Mouse (Mus musculus) lung, embryonic 14.5 days (tissue): ENCODE data around the gene Cnrip1. TPM values are rescaled to one million over a fixed set of nuclear protein-coding genes. Genes with fewer than 3 reads are reported as not detected.

Experiments
- ATAC-seq: fragments of 200-750 bp; cut with Nextera tagmentation; 2 replicates; pipeline ENCODE4 v1.8.0; 2017; ENCODE audit warnings: mild to moderate bottlenecking, moderate TSS enrichment, moderate library complexity; ENCODE audit not compliant: insufficient read depth
- DNase-seq: peaks from one replicate; pipeline ENCODE4 v3.0.0-alpha.2; 2015
- H3K27ac ChIP-seq: fragments of 300-500 bp; sonication (generic); 2 replicates; pipeline ENCODE4 v1.5.1; 2014; ENCODE audit warnings: low read depth, mild to moderate bottlenecking, moderate library complexity
- H3K27me3 ChIP-seq: fragments of 300-500 bp; sonication (generic); 2 replicates; pipeline ENCODE4 v1.6.1; 2014; ENCODE audit warnings: low read length, control low read depth; ENCODE audit not compliant: insufficient read depth
- H3K36me3 ChIP-seq: fragments of 300-500 bp; sonication (generic); 2 replicates; pipeline ENCODE4 v1.6.1; 2014; ENCODE audit warnings: control low read depth; ENCODE audit not compliant: insufficient read depth
- H3K4me1 ChIP-seq: fragments of 300-500 bp; sonication (generic); 2 replicates; pipeline ENCODE4 v1.6.1; 2014; ENCODE audit warnings: antibody characterized with exemption, control low read depth; ENCODE audit not compliant: insufficient read depth
- H3K4me2 ChIP-seq: fragments of 300-500 bp; sonication (generic); 2 replicates; pipeline ENCODE4 v1.6.1; 2014; ENCODE audit warnings: mild to moderate bottlenecking
- H3K4me3 ChIP-seq: fragments of 300-500 bp; sonication (generic); 2 replicates; pipeline ENCODE4 v1.5.1; 2014; ENCODE audit warnings: low read depth, low read length
- H3K9ac ChIP-seq: fragments of 300-500 bp; sonication (generic); 2 replicates; pipeline ENCODE4 v1.6.1; 2014
- H3K9me3 ChIP-seq: fragments of 300-500 bp; sonication (generic); 2 replicates; pipeline ENCODE4 v1.6.1; 2016; ENCODE audit warnings: low read depth, low read length, control low read depth
- CTCF ChIP-seq: IDR thresholded peaks from 2 replicates; pipeline ENCODE4 v1.5.1; 2016; ENCODE audit warnings: antibody characterized with exemption, low read depth
- WGBS: fragments of 180-500 bp; shearing (Covaris S2); extraction: QIAGEN DNeasy Blood & Tissue Kit; methylation state at CpG from one replicate; pipeline ENCODE4 v1.1.7; 2014; 5-methylcytosine and 5-hydroxymethylcytosine counted together
- polyA plus RNA-seq: library from polyadenylated mRNA; unstranded; fragments of >200 nt; fragmentation: Nextera tagmentation; extraction: Ambion mirVana; gene quantifications from 2 replicates; pipeline ENCODE4 v1.2.1, GENCODE M21; 2014

Gene Cnrip1
- polyA plus RNA-seq, 1 experiment from 2014 or later: 36.5 TPM

GRCm38 (mm10) chr11:17112419-17113090 lies 61.2 kb downstream of the Cnrip1 start:
- no peak overlapping the region for H3K4me2 ChIP-seq
- no peak overlapping the region for H3K4me3 ChIP-seq
- no peaks in the 10 kb centered on the region for H3K9me3 ChIP-seq
- no peak overlapping the region for H3K9ac ChIP-seq
- WGBS: 45% methylated on average over 1 of the region's 1 CpGs
- TF ChIP-seq CTCF: no peak
- no peaks in the 10 kb centered on the region for H3K36me3 ChIP-seq
- no peak overlapping the region for H3K27ac ChIP-seq
- ATAC-seq: no peak
- no peaks in the 10 kb centered on the region for H3K27me3 ChIP-seq
- no peak for DNase-seq
- no peaks in the 10 kb centered on the region for H3K4me1 ChIP-seq

GRCm38 (mm10) chr11:17126418-17126817 lies 75.0 kb downstream of the Cnrip1 start:
- TF ChIP-seq CTCF: no peak
- no peak overlapping the region for H3K4me2 ChIP-seq

More at GRCm38 (mm10) chr11:17126418-17126817, 75.0 kb downstream of the Cnrip1 start:
- H3K9me3 ChIP-seq: no peaks in the 10 kb centered on the region
- no peak overlapping the region for H3K9ac ChIP-seq
- 47% methylated on average over 2 of the region's 2 CpGs for WGBS
- no peaks in the 10 kb centered on the region for H3K36me3 ChIP-seq
- H3K4me3 ChIP-seq: no peak overlapping the region
- H3K4me1 ChIP-seq: no peaks in the 10 kb centered on the region
- no peak overlapping the region for H3K27ac ChIP-seq
- DNase-seq: no peak
- no peak for ATAC-seq
- no peaks in the 10 kb centered on the region for H3K27me3 ChIP-seq

Other genes with a start within 250 kb of the Cnrip1 start
- gene Fbxo48, start 100.2 kb upstream of the Cnrip1 start, polyA plus RNA-seq: 2.0 and 2.8 TPM in 2 replicates
- gene Plek, start 795 bp downstream of the Cnrip1 start, polyA plus RNA-seq: 5.3 and 6.1 TPM in 2 replicates
- 85.7 and 90.0 TPM in 2 replicates for gene Ppp3r1, start 107.7 kb downstream of the Cnrip1 start, polyA plus RNA-seq
- gene Wdr92, start 130.5 kb downstream of the Cnrip1 start, polyA plus RNA-seq: 23.4 and 24.8 TPM in 2 replicates
- gene Pno1, start 160.0 kb downstream of the Cnrip1 start, polyA plus RNA-seq: 79.1 and 84.1 TPM in 2 replicates
- 95.2 and 116 TPM in 2 replicates for gene C1d, start 206.0 kb downstream of the Cnrip1 start, polyA plus RNA-seq